Mouse (Mus musculus): ENCODE data around the gene Tmem185b. TPM values are rescaled to one million over a fixed set of nuclear protein-coding genes. Genes with fewer than 3 reads are reported as not detected.

Tmem185b gene
- polyA plus RNA-seq, 1 experiment = 22.3 TPM

DNA sequence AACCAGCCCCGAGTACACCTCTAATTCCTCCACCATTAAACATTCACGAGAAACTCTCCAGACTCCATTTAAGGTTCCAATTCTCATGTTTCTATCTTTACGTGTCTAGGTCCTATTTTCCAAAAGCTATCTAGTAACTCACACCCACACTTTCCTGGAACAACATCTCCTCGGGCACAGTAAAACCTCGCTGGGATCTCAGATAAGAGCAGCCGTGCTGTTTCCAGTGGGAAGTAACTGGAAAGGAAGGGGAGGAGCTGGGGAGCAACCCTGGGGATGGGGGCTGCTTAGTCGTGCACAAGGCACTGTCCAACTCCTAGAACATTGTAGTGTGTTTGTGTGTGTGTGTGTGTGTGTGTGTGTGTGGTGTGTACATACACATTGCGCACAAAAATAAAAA lies 24.1 kb upstream of the Tmem185b start:
- H3K36me3 ChIP-seq (ENCODE audit: control insufficient read depth, insufficient read depth, low read length) = no peaks in the 10 kb centered on the region
- 73% methylated on average over 8 of the region's 8 CpGs for WGBS
- H3K27me3 ChIP-seq (ENCODE audit: control insufficient read depth, insufficient read depth, low read length) = no peaks in the 10 kb centered on the region
- H3K4me3 ChIP-seq (ENCODE audit: extremely low read depth, insufficient read depth, insufficient read length) = no peak overlapping the region
- no peak for DNase-seq (ENCODE audit: low read depth in 1 of 2, low spot score in 2 of 2)
- TF ChIP-seq CTCF (IDR thresholded peaks at IDR 0.05; ENCODE audit: extremely low read depth, insufficient read depth, insufficient read length, insufficient replicate concordance) (no peak), POLR2A (IDR thresholded peaks at IDR 0.05; ENCODE audit: low read depth, low read length) (no peak)
- H3K4me1 ChIP-seq (ENCODE audit: control insufficient read depth, insufficient read depth, insufficient read length) = peaks cover 4% of the 10 kb centered on the region; the same call in 1 of the 2 replicates
- H3K27ac ChIP-seq (ENCODE audit: insufficient read depth, low read length) = no peak overlapping the region

DNA sequence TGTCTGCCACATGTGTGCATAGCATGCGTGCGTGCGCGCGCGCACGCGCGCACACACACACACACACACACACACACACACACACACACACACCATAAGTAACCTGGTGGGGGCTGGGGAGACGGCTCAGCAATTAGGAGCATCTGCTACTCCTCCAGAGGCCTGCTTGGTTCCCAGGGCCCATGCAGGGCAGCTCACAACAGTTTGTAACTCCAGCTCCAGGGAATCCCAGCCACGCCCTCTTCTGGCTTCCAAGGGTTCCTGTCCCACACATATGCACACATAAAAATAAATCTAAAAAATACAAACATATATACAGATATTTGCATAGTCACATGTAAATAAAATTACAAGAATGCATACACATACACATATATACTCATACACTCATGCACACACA lies 23.2 kb upstream of the Tmem185b start:
- no peaks in the 10 kb centered on the region for H3K27me3 ChIP-seq (ENCODE audit: control insufficient read depth, insufficient read depth, low read length)
- no peak overlapping the region for H3K27ac ChIP-seq (ENCODE audit: insufficient read depth, low read length)
- no peaks in the 10 kb centered on the region for H3K36me3 ChIP-seq (ENCODE audit: control insufficient read depth, insufficient read depth, low read length)
- no peak overlapping the region for H3K4me3 ChIP-seq (ENCODE audit: extremely low read depth, insufficient read depth, insufficient read length)
- 41% methylated on average over 11 of the region's 11 CpGs for WGBS
- H3K4me1 ChIP-seq (ENCODE audit: control insufficient read depth, insufficient read depth, insufficient read length) = peaks cover 4% of the 10 kb centered on the region; the same call in 1 of the 2 replicates
- DNase-seq (ENCODE audit: low read depth in 1 of 2, low spot score in 2 of 2) = no peak
- no peak for TF ChIP-seq POLR2A (IDR thresholded peaks at IDR 0.05; ENCODE audit: low read depth, low read length)
- TF ChIP-seq CTCF (IDR thresholded peaks at IDR 0.05; ENCODE audit: extremely low read depth, insufficient read depth, insufficient read length, insufficient replicate concordance) = no peak

DNA sequence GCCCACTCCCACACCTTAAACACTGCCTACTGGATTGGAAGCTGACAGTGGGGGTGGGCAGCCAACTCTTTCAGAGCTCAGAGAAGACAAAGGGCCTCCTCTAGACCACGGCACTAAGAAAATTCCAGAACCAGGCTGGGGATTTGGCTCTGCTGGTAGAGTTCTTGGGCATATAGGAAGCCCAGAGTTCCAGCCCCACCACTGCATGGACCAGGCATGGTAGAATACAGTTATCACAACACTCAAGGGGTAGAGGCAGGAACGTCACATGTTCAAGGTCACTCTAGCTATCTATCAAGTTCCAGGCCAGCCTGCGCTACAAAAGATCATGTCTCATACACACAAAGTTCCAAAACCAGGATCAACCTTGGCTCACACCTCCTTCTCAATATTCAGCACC lies 22.8 kb upstream of the Tmem185b start:
- no peak overlapping the region for H3K4me3 ChIP-seq (ENCODE audit: extremely low read depth, insufficient read depth, insufficient read length)
- WGBS = 93% methylated on average over 3 of the region's 3 CpGs

DNA sequence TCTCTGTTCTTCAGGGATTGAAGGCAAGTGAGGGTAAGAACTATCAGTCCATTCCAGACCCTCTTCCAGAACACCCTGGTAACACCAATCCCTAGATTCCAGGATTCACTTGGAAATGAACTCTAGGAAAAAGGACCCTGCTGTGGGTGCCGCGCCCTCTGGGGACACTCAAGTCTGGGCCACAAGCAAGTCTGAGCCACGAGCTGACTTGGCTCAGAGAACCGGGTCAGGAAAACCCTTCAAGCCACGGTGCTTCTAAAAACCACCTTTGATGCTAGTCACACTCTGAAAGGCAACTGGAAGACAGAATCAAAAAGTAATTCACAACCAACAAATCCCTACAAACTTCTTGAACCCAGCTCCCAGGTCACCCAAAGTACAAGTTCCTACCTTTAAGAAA lies 22.2 kb upstream of the Tmem185b start:
- H3K4me1 ChIP-seq (ENCODE audit: control insufficient read depth, insufficient read depth, insufficient read length) = peaks cover 4% of the 10 kb centered on the region; the same call in 1 of the 2 replicates
- 30% methylated on average over 5 of the region's 5 CpGs for WGBS

More for the DNA sequence above, 22.8 kb upstream of the Tmem185b start:
- Histone ChIP-seq H3K27ac (ENCODE audit: insufficient read depth, low read length) (no peak overlapping the region), H3K4me1 (ENCODE audit: control insufficient read depth, insufficient read depth, insufficient read length) (peaks cover 4% of the 10 kb centered on the region; the same call in 1 of the 2 replicates), H3K36me3 (ENCODE audit: control insufficient read depth, insufficient read depth, low read length) (no peaks in the 10 kb centered on the region), H3K27me3 (ENCODE audit: control insufficient read depth, insufficient read depth, low read length) (no peaks in the 10 kb centered on the region)
- DNase-seq (ENCODE audit: low read depth in 1 of 2, low spot score in 2 of 2) = no peak
- TF ChIP-seq CTCF (IDR thresholded peaks at IDR 0.05; ENCODE audit: extremely low read depth, insufficient read depth, insufficient read length, insufficient replicate concordance) = no peak
- TF ChIP-seq POLR2A (IDR thresholded peaks at IDR 0.05; ENCODE audit: low read depth, low read length) = no peak

DNA sequence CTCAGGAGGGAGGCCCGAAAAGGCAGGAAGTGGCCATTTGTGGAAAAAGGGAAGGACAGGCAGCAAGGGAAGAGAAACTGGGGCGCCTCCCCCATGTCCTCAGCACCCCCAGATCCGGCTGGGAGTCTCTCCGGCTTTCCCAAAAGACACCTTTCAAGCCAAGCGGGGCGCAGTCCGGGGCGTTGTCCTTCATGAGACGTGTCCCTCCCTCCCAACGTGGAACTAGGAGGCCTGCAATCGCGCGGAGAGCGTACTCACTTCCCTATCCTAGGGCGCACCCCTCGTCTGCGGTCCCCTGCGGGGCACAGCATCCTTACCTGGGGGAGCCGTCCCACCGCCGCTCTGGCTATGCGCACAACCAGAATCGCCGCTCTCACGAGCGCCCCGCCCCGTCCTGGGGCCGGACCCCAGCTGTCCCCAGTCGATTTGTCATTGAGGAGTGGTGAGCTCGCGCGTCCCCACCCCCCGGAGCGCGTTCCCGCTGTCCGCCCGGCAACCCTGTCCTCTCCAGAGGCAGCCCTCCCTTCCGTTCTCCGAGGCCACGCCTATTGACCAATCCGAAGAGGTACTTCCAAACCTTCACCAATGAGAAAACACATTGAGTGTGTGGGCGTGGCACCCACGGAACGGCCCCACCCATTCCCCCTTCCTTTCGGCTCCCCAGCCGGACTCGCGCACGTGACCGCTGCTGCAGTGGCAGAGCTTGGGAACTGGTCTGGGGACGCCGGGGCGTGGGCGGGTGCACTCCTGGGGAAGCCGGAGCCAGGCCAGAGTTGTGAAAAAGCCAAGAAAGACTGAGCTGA lies 21.5 kb upstream of the Tmem185b start, which contains the start of gene Ralb:
Gene Ralb, minus strand, starts transcription at position 535 of the 803 bp plus-strand sequence.
- H3K27ac ChIP-seq (ENCODE audit: insufficient read depth, low read length) = peak within 1 kb of the TSS; percentile 65
- peak; percentile 75 to 89 for DNase-seq (ENCODE audit: low read depth in 1 of 2, low spot score in 2 of 2)
- peak within 1 kb of the TSS; percentile 74 for H3K4me3 ChIP-seq (ENCODE audit: extremely low read depth, insufficient read depth, insufficient read length)
- H3K4me1 ChIP-seq (ENCODE audit: control insufficient read depth, insufficient read depth, insufficient read length) = peaks cover 4% of the 10 kb centered on the region; the same call in 1 of the 2 replicates
- no peaks in the 10 kb centered on the region for H3K36me3 ChIP-seq (ENCODE audit: control insufficient read depth, insufficient read depth, low read length)
- H3K27me3 ChIP-seq (ENCODE audit: control insufficient read depth, insufficient read depth, low read length) = no peaks in the 10 kb centered on the region
- TF ChIP-seq CTCF (IDR thresholded peaks at IDR 0.05; ENCODE audit: extremely low read depth, insufficient read depth, insufficient read length, insufficient replicate concordance) (no peak), POLR2A (IDR thresholded peaks at IDR 0.05; ENCODE audit: low read depth, low read length) (0 out of 2 replicates have a peak, but pooled peaks have one; percentile 2)
- under 1% methylated on average over 57 of the region's 57 CpGs for WGBS

More for the DNA sequence above, 22.2 kb upstream of the Tmem185b start:
- peak overlapping the region; percentile 74 for H3K4me3 ChIP-seq (ENCODE audit: extremely low read depth, insufficient read depth, insufficient read length)
- H3K27ac ChIP-seq (ENCODE audit: insufficient read depth, low read length) = peak overlapping the region; percentile 5; the same call in 1 of the 2 replicates
- no peak for DNase-seq (ENCODE audit: low read depth in 1 of 2, low spot score in 2 of 2)
- H3K27me3 ChIP-seq (ENCODE audit: control insufficient read depth, insufficient read depth, low read length) = no peaks in the 10 kb centered on the region
- H3K36me3 ChIP-seq (ENCODE audit: control insufficient read depth, insufficient read depth, low read length) = no peaks in the 10 kb centered on the region
- no peak for TF ChIP-seq POLR2A (IDR thresholded peaks at IDR 0.05; ENCODE audit: low read depth, low read length)

DNA sequence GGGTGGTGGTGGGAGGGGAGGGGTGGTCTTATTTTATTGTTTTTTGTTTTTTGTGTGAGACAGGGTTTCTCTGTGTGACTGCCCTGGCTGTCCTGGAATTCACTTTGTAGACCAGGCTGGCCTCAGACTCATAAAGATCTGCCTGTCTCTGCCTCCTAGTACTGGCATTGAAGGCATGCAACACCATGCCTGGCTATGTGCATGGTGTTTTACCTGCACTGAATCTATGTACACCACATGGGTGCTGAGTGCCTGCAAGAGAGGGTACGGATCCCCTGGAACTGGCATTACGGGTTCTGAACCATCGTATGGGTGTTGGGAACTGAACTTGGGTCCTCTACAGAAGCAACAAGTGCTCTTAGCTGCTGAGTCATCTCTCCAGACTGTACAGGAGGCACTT lies 20.0 kb upstream of the Tmem185b start:
- Histone ChIP-seq H3K27me3 (ENCODE audit: control insufficient read depth, insufficient read depth, low read length) (no peaks in the 10 kb centered on the region), H3K27ac (ENCODE audit: insufficient read depth, low read length) (no peak overlapping the region), H3K4me1 (ENCODE audit: control insufficient read depth, insufficient read depth, insufficient read length) (peaks cover 4% of the 10 kb centered on the region; the same call in 1 of the 2 replicates), H3K4me3 (ENCODE audit: extremely low read depth, insufficient read depth, insufficient read length) (no peak overlapping the region), H3K36me3 (ENCODE audit: control insufficient read depth, insufficient read depth, low read length) (no peaks in the 10 kb centered on the region)
- no peak for DNase-seq (ENCODE audit: low read depth in 1 of 2, low spot score in 2 of 2)
- TF ChIP-seq POLR2A (IDR thresholded peaks at IDR 0.05; ENCODE audit: low read depth, low read length) (no peak), CTCF (IDR thresholded peaks at IDR 0.05; ENCODE audit: extremely low read depth, insufficient read depth, insufficient read length, insufficient replicate concordance) (no peak)
- WGBS = 74% methylated on average over 3 of the region's 3 CpGs

DNA sequence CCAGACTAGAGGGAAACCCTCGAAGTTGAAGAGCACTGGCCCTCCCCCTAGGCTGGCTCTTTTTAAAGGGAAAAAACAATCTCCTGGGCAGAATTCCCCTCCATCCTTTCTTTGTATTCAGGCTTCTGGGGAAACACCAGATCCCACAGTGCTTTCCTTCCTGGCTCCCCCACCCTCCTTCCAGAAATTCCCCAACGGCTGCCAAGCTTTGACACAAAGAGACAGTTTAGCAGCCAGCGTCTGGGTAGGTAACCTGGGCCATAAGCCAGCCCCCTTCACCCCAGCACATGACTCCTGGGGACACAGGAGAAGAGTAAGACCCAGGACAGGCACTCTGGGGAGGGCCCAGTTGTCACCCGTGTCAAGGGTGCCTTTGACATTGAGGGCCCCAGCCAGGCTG lies 17.4 kb upstream of the Tmem185b start:
- Histone ChIP-seq H3K27me3 (ENCODE audit: control insufficient read depth, insufficient read depth, low read length) (no peaks in the 10 kb centered on the region), H3K4me1 (ENCODE audit: control insufficient read depth, insufficient read depth, insufficient read length) (peaks cover 4% of the 10 kb centered on the region; the same call in 1 of the 2 replicates), H3K27ac (ENCODE audit: insufficient read depth, low read length) (no peak overlapping the region), H3K36me3 (ENCODE audit: control insufficient read depth, insufficient read depth, low read length) (no peaks in the 10 kb centered on the region), H3K4me3 (ENCODE audit: extremely low read depth, insufficient read depth, insufficient read length) (no peak overlapping the region)
- TF ChIP-seq CTCF (IDR thresholded peaks at IDR 0.05; ENCODE audit: extremely low read depth, insufficient read depth, insufficient read length, insufficient replicate concordance) (no peak), POLR2A (IDR thresholded peaks at IDR 0.05; ENCODE audit: low read depth, low read length) (no peak)
- DNase-seq (ENCODE audit: low read depth in 1 of 2, low spot score in 2 of 2) = no peak
- WGBS = 74% methylated on average over 4 of the region's 4 CpGs
